Mouse (Mus musculus) granulocyte monocyte progenitor cell, adult 5-6 weeks (primary cell): ENCODE measurements around the gene Mfge8. TPM values are rescaled to one million over a fixed set of nuclear protein-coding genes. Genes with fewer than 3 reads are reported as not detected.

ENCODE experiments used
- ATAC-seq: replicated peaks from 2 replicates; pipeline ENCODE4 v1.8.0; 2016; ENCODE audit warnings: mild to moderate bottlenecking, moderate TSS enrichment, inconsistent platforms; ENCODE audit not compliant: poor library complexity, severe bottlenecking
- total RNA-seq, 2 experiments: library from RNA; stranded (forward) in 1 of 2; stranded (reverse) in 1 of 2; fragments of 200-712, 200-1000 nt in 1 of 2; fragments of >200 nt in 1 of 2; fragmentation: Nextera tagmentation in 1 of 2; gene quantifications; 2 replicates each; pipeline ENCODE4 v1.2.3; 2014 to 2017

The Mfge8 gene
- total RNA-seq, 2 experiments from 2014 or later = 10.5 to 10.8 TPM

GRCm38 (mm10) chr7:79130843-79131444 lies 17.9 kb downstream of the Mfge8 start, which contains the start of gene Hapln3:
TSS of gene Hapln3 (minus strand) at chr7:79131018.
- peak; percentile 7; the same call in 1 of the 2 replicates for ATAC-seq

- ATAC-seq = peak; percentile 12; the same call in 1 of the 2 replicates
Observed at GRCm38 (mm10) chr7:79130385-79130784, 18.5 kb downstream of the Mfge8 start.

DNA sequence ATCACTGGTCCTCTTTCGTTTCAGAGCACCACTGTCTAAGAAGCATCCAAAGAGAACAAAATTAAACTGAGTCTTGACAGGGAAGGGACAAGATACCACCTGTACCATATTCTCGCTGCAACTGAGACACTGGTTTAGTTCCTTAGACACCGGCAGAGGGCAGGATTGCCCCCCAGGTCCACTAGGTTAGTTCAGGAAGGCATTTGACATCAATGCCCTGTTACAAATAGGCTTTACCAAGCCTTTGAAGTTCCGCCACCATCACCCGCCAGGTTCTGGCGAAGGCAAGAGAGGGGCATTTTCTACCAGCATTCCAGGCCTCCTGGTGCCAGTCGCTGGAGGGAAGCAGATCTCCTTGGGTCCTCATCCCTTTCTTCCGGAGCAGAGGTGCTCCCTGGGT lies 19.0 kb downstream of the Mfge8 start:
- ATAC-seq = no peak

GRCm38 (mm10) chr7:79123465-79123864 lies 25.4 kb downstream of the Mfge8 start:
- no peak for ATAC-seq

DNA sequence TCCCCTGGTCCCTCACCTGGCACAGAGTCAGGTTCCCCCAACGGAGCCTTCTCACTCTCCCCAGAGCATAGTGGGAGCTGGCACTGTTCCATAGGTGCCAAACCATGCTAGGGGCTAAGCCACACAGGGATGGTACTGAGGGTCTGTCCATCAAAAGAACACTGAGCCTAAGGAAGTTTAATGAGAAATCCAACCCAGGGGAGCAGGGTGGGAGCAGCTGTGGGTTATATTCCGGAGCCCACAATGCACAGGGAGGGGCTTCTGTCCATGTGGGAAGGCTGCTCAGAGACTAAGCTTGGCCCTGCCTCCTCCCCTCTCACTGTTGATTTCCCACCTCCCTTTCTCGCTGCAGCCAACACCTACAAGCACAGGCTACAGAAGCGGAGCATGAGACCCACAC lies 35.0 kb downstream of the Mfge8 start:
- no peak for ATAC-seq

- ATAC-seq = no peak
Observed at GRCm38 (mm10) chr7:79096492-79096891, 52.4 kb downstream of the Mfge8 start.

DNA sequence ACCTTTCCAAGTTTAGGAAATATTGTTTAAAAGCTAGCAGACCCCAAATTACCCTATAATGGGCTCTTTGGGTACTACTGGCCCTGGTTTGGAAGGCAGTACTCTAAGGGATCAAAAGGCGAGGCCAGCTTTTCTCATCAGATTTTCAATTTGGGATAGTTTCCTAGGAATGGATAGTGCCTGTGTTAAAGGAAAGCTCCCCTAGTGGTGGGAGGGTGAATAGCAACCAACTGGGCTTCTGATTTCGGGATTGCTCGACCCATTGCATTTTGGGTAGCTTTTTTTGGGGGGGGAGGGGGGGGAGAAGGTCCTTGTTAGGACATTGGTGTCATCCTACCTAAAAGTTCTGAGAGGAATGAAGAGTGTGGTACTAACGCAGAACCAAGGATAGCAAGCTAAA lies 59.7 kb downstream of the Mfge8 start:
- ATAC-seq = no peak

Other genes with a start within 250 kb of the Mfge8 start
- 7.0 and 10.9 TPM in 2 replicates for gene Isg20, start 235.6 kb downstream of the Mfge8 start, total RNA-seq (2014; fragmentation: Nextera tagmentation)
- 3.8 and 10.4 TPM in 2 replicates for gene Isg20, start 235.6 kb downstream of the Mfge8 start, total RNA-seq (2017)
- gene Acan, start 95.6 kb downstream of the Mfge8 start, total RNA-seq (2014; fragmentation: Nextera tagmentation) = not detected in 2 replicates
- gene Acan, start 95.6 kb downstream of the Mfge8 start, total RNA-seq (2017) = not detected in 2 replicates
- not detected in 2 replicates for gene Hapln3, start 18.0 kb downstream of the Mfge8 start, total RNA-seq (2014; fragmentation: Nextera tagmentation)
- not detected in 2 replicates for gene Hapln3, start 18.0 kb downstream of the Mfge8 start, total RNA-seq (2017)
- 55.3 and 56.0 TPM in 2 replicates for gene Abhd2, start 124.1 kb upstream of the Mfge8 start, total RNA-seq (2014; fragmentation: Nextera tagmentation)
- gene Abhd2, start 124.1 kb upstream of the Mfge8 start, total RNA-seq (2017) = 33.3 and 33.4 TPM in 2 replicates
- not detected in 2 replicates for gene Rlbp1, start 238.0 kb upstream of the Mfge8 start, total RNA-seq (2014; fragmentation: Nextera tagmentation)
- not detected in 2 replicates for gene Rlbp1, start 238.0 kb upstream of the Mfge8 start, total RNA-seq (2017)
- gene Fanci, start 242.9 kb upstream of the Mfge8 start, total RNA-seq (2014; fragmentation: Nextera tagmentation) = 17.8 and 29.7 TPM in 2 replicates
- gene Fanci, start 242.9 kb upstream of the Mfge8 start, total RNA-seq (2017) = 22.8 and 24.0 TPM in 2 replicates